Mouse (Mus musculus) kidney, embryonic 15.5 days (tissue): ENCODE data around the gene Hdac11. TPM values are rescaled to one million over a fixed set of nuclear protein-coding genes. Genes with fewer than 3 reads are reported as not detected.

Experiments used
- ATAC-seq: fragments of 200-750 bp; cut with Nextera tagmentation; replicated peaks from 2 replicates; pipeline ENCODE4 v1.8.0; 2017; ENCODE audit warnings: moderate TSS enrichment; ENCODE audit not compliant: low FRiP score
- H3K27ac ChIP-seq: fragments of 300-500 bp; sonication (generic); 2 replicates; pipeline ENCODE4 v1.5.1; 2015; ENCODE audit warnings: mild to moderate bottlenecking, inconsistent platforms
- H3K27me3 ChIP-seq: fragments of 300-500 bp; sonication (generic); 2 replicates; pipeline ENCODE4 v1.6.1; 2015; ENCODE audit warnings: inconsistent platforms
- H3K36me3 ChIP-seq: fragments of 300-500 bp; sonication (generic); 2 replicates; pipeline ENCODE4 v1.6.1; 2015; ENCODE audit warnings: inconsistent platforms
- H3K4me1 ChIP-seq: fragments of 300-500 bp; sonication (generic); 2 replicates; pipeline ENCODE4 v1.6.1; 2015; ENCODE audit warnings: inconsistent platforms
- H3K4me2 ChIP-seq: fragments of 300-500 bp; sonication (generic); 2 replicates; pipeline ENCODE4 v1.6.1; 2015; ENCODE audit warnings: moderate library complexity, mild to moderate bottlenecking, inconsistent platforms
- H3K4me3 ChIP-seq: fragments of 300-500 bp; sonication (generic); replicated peaks from 2 replicates; pipeline ENCODE4 v1.5.1; 2015; ENCODE audit warnings: mild to moderate bottlenecking, inconsistent platforms
- H3K9ac ChIP-seq: fragments of 300-500 bp; sonication (generic); 2 replicates; pipeline ENCODE4 v1.6.1; 2015; ENCODE audit warnings: mild to moderate bottlenecking, inconsistent platforms
- H3K9me3 ChIP-seq: fragments of 300-500 bp; sonication (generic); replicated peaks from 2 replicates; pipeline ENCODE4 v1.6.1; 2016; ENCODE audit warnings: inconsistent platforms
- WGBS: fragments of 180-500 bp; shearing (Covaris S2); methylation state at CpG from one replicate; pipeline ENCODE4 v1.1.7; 2015; ENCODE audit warnings: mixed read lengths; 5-methylcytosine and 5-hydroxymethylcytosine counted together
- polyA plus RNA-seq: library from polyadenylated mRNA; unstranded; fragments of >200 nt; fragmentation: Nextera tagmentation; extraction: Ambion mirVana; gene quantifications from 2 replicates; pipeline ENCODE4 v1.2.1, GENCODE M21; 2015

Hdac11 gene
- polyA plus RNA-seq, result 13.2 and 14.3 TPM in 2 replicates

- Histone ChIP-seq H3K36me3 (no peaks in the 10 kb centered on the region), H3K4me3 (peak within 1 kb of the TSS; percentile 69), H3K4me1 (peaks cover 61% of the 10 kb centered on the region), H3K27me3 (peaks cover 10% of the 10 kb centered on the region; the same call in 1 of the 2 replicates), H3K4me2 (peak within 1 kb of the TSS; percentile 86), H3K9ac (peak within 1 kb of the TSS; percentile 61), H3K9me3 (no peaks in the 10 kb centered on the region), H3K27ac (peak within 1 kb of the TSS; percentile 88)
- WGBS, result under 1% methylated on average over 42 of the region's 42 CpGs
- peak; percentile 97 for ATAC-seq
These were observed at the start of gene Hdac11 for GRCm38 (mm10) chr6:91156554-91157236. TSS of gene Hdac11 (plus strand) at chr6:91156665.

- Histone ChIP-seq H3K27ac (no peak overlapping the region), H3K27me3 (no peaks in the 10 kb centered on the region), H3K4me3 (no peak overlapping the region), H3K4me1 (peaks cover 25% of the 10 kb centered on the region), H3K9me3 (no peaks in the 10 kb centered on the region), H3K4me2 (no peak overlapping the region), H3K9ac (no peak overlapping the region), H3K36me3 (no peaks in the 10 kb centered on the region)
- no peak for ATAC-seq
- 79% methylated on average over 3 of the region's 3 CpGs for WGBS
These were observed 48.1 kb upstream of the Hdac11 start for GRCm38 (mm10) chr6:91108301-91108916.

GRCm38 (mm10) chr6:91108917-91109450 is 47.5 kb upstream of the Hdac11 start:
- no peak overlapping the region for H3K4me2 ChIP-seq
- WGBS, result 82% methylated on average over 2 of the region's 2 CpGs
- H3K36me3 ChIP-seq, result no peaks in the 10 kb centered on the region
- no peaks in the 10 kb centered on the region for H3K27me3 ChIP-seq
- no peak overlapping the region for H3K27ac ChIP-seq
- no peak for ATAC-seq
- peaks cover 30% of the 10 kb centered on the region for H3K4me1 ChIP-seq
- H3K9ac ChIP-seq, result no peak overlapping the region
- H3K9me3 ChIP-seq, result no peaks in the 10 kb centered on the region
- no peak overlapping the region for H3K4me3 ChIP-seq

- H3K9ac ChIP-seq, result no peak overlapping the region
- H3K4me1 ChIP-seq, result peaks cover 29% of the 10 kb centered on the region
- ATAC-seq, result no peak
- no peaks in the 10 kb centered on the region for H3K36me3 ChIP-seq
- H3K4me2 ChIP-seq, result no peak overlapping the region
- H3K27me3 ChIP-seq, result no peaks in the 10 kb centered on the region
- H3K27ac ChIP-seq, result no peak overlapping the region
- no peaks in the 10 kb centered on the region for H3K9me3 ChIP-seq
- no peak overlapping the region for H3K4me3 ChIP-seq
These were observed 47.0 kb upstream of the Hdac11 start for GRCm38 (mm10) chr6:91109489-91109888.

GRCm38 (mm10) chr6:91110323-91111020 is 46.0 kb upstream of the Hdac11 start:
- no peak overlapping the region for H3K9ac ChIP-seq
- H3K4me2 ChIP-seq, result no peak overlapping the region
- no peaks in the 10 kb centered on the region for H3K36me3 ChIP-seq
- ATAC-seq, result no peak; the same call in 1 of the 2 replicates
- no peak overlapping the region for H3K4me3 ChIP-seq
- H3K27ac ChIP-seq, result peak overlapping the region; percentile 22; the same call in 1 of the 2 replicates
- no peaks in the 10 kb centered on the region for H3K9me3 ChIP-seq
- peaks cover 31% of the 10 kb centered on the region for H3K4me1 ChIP-seq
- 44% methylated on average over 13 of the region's 13 CpGs for WGBS
- no peaks in the 10 kb centered on the region for H3K27me3 ChIP-seq

GRCm38 (mm10) chr6:91111141-91111953 is 45.1 kb upstream of the Hdac11 start:
- Histone ChIP-seq H3K27me3 (no peaks in the 10 kb centered on the region), H3K9me3 (no peaks in the 10 kb centered on the region), H3K9ac (no peak overlapping the region), H3K4me3 (no peak overlapping the region), H3K4me2 (no peak overlapping the region), H3K4me1 (peaks cover 39% of the 10 kb centered on the region), H3K36me3 (no peaks in the 10 kb centered on the region), H3K27ac (no peak overlapping the region)
- 83% methylated on average over 10 of the region's 10 CpGs for WGBS
- ATAC-seq, result no peak

- Histone ChIP-seq H3K27ac (no peak overlapping the region), H3K4me3 (no peak overlapping the region), H3K4me2 (no peak overlapping the region), H3K9me3 (no peaks in the 10 kb centered on the region), H3K9ac (no peak overlapping the region), H3K36me3 (no peaks in the 10 kb centered on the region), H3K27me3 (no peaks in the 10 kb centered on the region), H3K4me1 (peaks cover 41% of the 10 kb centered on the region)
- no peak for ATAC-seq
- WGBS, result 89% methylated on average over 3 of the region's 3 CpGs
These were observed 44.6 kb upstream of the Hdac11 start for GRCm38 (mm10) chr6:91111954-91112252.

GRCm38 (mm10) chr6:91114716-91115115 is 41.7 kb upstream of the Hdac11 start:
- H3K36me3 ChIP-seq, result no peaks in the 10 kb centered on the region
- 0 out of 2 replicates have a peak, but pooled peaks cover 2% of the 10 kb centered on the region for H3K27me3 ChIP-seq
- no peak for ATAC-seq
- H3K27ac ChIP-seq, result no peak overlapping the region
- peaks cover 51% of the 10 kb centered on the region for H3K4me1 ChIP-seq
- H3K4me3 ChIP-seq, result no peak overlapping the region
- H3K4me2 ChIP-seq, result peak overlapping the region; percentile 99; the same call in 1 of the 2 replicates
- no peak overlapping the region for H3K9ac ChIP-seq
- H3K9me3 ChIP-seq, result no peaks in the 10 kb centered on the region
- 29% methylated on average over 2 of the region's 2 CpGs for WGBS

- no peak for ATAC-seq
- Histone ChIP-seq H3K9me3 (no peaks in the 10 kb centered on the region), H3K4me3 (no peak overlapping the region), H3K4me2 (peak overlapping the region; percentile 99), H3K36me3 (no peaks in the 10 kb centered on the region), H3K9ac (no peak overlapping the region), H3K27me3 (0 out of 2 replicates have a peak, but pooled peaks cover 2% of the 10 kb centered on the region), H3K4me1 (peaks cover 50% of the 10 kb centered on the region), H3K27ac (peak overlapping the region; percentile 29)
- WGBS, result 35% methylated on average over 1 of the region's 1 CpGs
These were observed 41.3 kb upstream of the Hdac11 start for GRCm38 (mm10) chr6:91115158-91115557.

- H3K27ac ChIP-seq, result peak overlapping the region; percentile 87
- peak overlapping the region; percentile 99 for H3K4me2 ChIP-seq
- H3K36me3 ChIP-seq, result no peaks in the 10 kb centered on the region
- H3K9me3 ChIP-seq, result no peaks in the 10 kb centered on the region
- peak overlapping the region; percentile 77 for H3K9ac ChIP-seq
- H3K27me3 ChIP-seq, result 0 out of 2 replicates have a peak, but pooled peaks cover 2% of the 10 kb centered on the region
- ATAC-seq, result peak; percentile 17; the same call in 1 of the 2 replicates
- H3K4me3 ChIP-seq, result peak overlapping the region; percentile 79
- H3K4me1 ChIP-seq, result peaks cover 43% of the 10 kb centered on the region
- WGBS, result 14% methylated on average over 4 of the region's 4 CpGs
These were observed 40.6 kb upstream of the Hdac11 start for GRCm38 (mm10) chr6:91115863-91116243.
